Mouse (Mus musculus) gastrocnemius, postnatal 14 days (tissue): Measurements from ENCODE around the gene Gm9837. TPM values are rescaled to one million over a fixed set of nuclear protein-coding genes. Genes with fewer than 3 reads are reported as not detected.
A peak's percentile ranks its signal among the peaks of the same experiment; 100 is the strongest.

Source experiments
- DNase-seq: peaks from one replicate; pipeline ENCODE4 v3.0.0; 2021; ENCODE audit warnings: mixed read lengths
- intact Hi-C: fragments of 180-260 bp; cut with DNase I; formaldehyde crosslinking; loops from one replicate; pipeline ENCODE4 v1.15.1; 2025; ENCODE audit warnings: low total_unique reads
- total RNA-seq, 2 experiments: library from RNA; stranded (reverse); gene quantifications; 2 replicates each; pipeline ENCODE4 v1.2.3; 2021

Gene Gm9837
- total RNA-seq, 2 experiments from 2014 or later, result not detected

DNA sequence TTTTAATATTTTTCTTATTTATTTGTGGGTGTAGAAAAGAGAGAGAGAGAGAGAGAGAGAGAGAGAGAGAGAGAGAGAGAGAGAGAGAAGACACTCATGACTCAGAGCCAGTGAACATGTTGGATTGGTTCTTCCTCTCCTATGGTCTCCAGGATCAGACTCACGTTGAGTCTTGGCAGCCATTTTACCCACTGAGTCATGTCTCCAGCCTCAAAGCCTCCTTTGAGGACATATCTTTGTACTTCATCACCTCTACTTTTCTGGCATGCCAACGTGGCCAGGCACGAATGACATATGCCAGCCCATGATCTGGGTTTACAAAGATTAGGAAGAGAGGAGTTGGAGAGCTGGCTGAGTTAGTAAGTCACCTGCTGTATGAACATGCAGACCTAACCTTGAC, 10.1 kb downstream of the Gm9837 start:
- intact Hi-C loops, result no loop called here
- no peak for DNase-seq

- intact Hi-C loops, result no loop called here
Measured at GRCm38 (mm10) chr11:53458996-53459395, 11.3 kb downstream of the Gm9837 start.

GRCm38 (mm10) chr11:53457372-53457954, 12.8 kb downstream of the Gm9837 start:
- DNase-seq, result no peak
- intact Hi-C loops, result no loop called here

More at GRCm38 (mm10) chr11:53458996-53459395, 11.3 kb downstream of the Gm9837 start:
- DNase-seq, result no peak

DNA sequence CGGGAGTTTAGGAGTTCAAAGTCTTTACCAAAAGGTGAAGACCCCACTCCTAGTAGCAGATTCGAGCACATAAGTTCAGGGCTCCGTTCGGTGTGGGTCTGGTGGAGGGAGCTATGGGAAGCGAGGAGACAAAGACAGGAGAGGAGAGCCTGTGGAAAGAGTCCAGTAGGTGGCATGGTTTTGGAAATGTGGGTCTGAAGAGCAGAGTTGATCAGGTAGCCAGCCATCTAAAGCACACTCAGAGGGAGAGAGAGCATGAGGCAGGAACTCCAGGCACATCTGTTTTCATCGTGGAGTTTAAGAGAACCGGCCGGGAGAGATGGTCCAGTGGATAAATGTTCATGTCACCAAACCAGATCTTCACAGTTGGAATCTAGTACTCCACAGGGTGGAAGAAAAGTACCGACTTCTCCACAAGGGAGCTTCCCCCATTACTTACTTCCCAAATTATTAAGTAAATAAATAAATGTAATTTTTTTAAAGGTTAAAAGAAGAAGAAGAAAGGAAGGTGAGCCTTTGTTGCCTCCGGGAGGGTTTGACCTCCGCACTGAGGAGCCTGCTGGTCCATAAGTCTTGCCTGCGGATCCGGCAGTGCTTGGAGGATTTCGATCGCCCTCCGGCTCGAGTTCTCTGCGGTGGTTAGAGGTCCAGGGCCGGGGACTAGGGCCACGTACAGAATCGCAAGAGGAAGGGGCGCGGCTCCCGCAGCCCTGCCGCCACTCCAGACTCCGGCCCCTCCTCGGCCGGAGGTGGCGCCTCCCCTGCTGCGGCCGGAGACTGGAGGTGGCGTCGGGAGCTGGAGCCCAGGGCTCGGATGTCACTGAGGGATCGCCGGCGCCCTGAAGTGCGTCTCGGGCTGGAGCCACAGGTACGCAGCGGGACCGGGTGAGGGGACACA, 13.6 kb downstream of the Gm9837 start, which contains the start of the genes Gm10447 and Shroom1:
Gm10447 (minus strand) TSS at position 637 of the 898 bp plus-strand sequence.
Shroom1 (plus strand) TSS at position 732 of the 898 bp plus-strand sequence.
- DNase-seq, result peak; percentile 59
- intact Hi-C loops, result no loop called here

DNA sequence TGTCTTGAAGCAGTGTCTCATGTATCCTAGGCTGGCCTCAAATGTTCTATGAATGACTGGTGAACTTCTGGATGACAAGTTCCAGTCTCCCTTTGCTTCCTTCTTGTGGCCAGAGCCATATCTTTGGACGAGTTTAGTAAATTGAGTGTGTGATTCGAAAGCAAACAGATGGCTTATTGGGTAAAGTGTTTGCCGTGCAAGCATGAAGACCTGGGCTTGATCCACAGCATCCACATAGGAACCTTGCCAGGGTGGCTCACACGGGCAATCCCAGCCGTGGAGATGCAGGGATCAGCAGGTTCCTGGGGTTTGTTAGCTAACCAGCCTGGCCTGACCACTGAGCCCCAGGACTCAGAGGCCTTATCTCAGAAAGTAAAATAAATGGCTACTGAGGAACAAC, 17.2 kb downstream of the Gm9837 start:
- intact Hi-C loops, result no loop called here
- DNase-seq, result no peak

DNA sequence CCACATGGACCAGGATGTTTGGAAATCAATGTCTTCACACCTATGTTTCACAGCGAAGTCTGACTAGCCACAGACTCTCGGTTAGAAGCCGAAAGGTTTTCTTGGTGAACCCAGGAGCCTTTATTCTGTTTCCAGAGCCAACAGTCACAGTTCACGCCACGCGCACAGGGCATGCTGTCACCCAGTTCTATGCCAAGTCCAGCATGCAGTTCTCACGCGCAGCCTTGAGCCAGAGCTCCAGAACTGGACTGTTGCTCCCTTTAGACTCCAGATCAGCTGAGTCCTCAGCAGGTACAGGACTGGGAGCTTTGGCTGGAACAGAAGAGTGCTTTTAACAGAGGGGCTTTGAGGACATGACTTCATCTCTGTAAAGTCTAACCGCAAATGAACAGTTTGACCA, 17.9 kb downstream of the Gm9837 start:
- intact Hi-C loops, result no loop called here
- no peak for DNase-seq

DNA sequence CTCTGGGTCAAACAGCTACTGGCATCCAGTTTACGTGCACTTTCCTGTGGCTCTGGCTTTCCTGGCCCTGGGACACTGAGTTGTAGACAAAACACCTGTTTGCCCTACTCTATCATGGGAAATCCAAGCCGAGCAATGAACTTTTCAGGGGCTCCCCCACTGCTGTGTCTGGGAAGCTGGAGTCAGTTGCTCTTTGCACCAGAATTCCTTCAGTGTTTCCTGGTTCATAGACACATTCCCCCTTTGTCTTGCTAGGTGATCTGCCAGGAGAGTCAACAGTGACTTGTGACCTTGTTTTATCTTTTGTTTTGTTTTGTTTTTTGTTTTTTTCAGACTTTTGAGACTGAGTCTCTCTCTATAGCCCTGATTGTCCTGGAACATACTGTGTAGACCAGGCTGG, 18.9 kb downstream of the Gm9837 start:
- DNase-seq, result no peak
- intact Hi-C loops, result no loop called here

DNA sequence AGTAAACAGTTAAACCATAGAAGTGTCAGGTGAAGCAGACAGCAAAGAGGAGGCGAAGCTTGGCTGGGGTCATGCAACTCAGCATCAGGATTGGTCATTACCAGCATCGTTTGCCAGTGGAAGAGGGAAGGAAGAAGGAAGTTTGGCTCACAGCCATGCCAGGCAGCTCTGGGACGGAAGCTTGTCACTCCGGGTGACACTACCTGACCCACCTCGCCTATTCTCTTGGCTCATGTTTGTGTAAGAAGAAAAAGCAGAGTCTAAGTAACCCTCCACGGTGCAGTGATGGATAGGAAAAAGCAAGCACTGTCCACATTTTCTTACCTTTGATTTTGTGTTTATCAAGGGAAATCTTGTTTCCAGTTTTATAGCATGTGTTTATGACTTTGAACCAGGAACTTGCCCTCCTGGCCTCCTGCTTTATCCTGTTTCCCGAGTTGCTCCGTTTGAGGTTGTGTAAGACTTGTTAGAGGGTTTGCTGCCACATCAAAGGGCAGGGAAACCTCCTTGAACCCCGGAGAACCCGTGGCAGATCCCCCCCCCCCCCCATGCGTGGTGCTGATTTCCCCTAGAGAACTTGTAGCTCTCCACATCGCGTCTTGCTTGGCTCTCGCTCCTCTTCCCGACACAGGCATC, 20.1 kb downstream of the Gm9837 start:
- intact Hi-C loops, result no loop called here
- DNase-seq, result no peak

DNA sequence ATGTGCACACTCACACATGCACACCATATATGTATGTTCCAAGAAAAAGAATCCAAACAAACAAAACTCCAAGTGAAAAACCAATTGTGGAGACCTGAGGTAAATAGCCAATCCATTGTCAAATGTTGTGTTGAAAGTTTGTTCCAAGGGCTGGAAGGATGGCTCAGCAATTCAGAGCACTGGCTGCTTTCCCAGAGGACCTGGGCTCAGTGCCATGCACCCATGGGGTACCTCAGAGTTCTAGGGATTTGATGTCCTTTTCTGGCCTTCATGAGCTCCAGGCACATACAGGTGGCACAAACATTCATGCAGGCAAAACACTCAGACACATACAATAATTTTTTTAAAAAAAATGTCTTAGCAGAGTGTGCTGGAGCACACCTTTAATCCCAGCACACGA, 21.8 kb downstream of the Gm9837 start:
- peak; percentile 25 for DNase-seq
- intact Hi-C loops, result no loop called here

DNA sequence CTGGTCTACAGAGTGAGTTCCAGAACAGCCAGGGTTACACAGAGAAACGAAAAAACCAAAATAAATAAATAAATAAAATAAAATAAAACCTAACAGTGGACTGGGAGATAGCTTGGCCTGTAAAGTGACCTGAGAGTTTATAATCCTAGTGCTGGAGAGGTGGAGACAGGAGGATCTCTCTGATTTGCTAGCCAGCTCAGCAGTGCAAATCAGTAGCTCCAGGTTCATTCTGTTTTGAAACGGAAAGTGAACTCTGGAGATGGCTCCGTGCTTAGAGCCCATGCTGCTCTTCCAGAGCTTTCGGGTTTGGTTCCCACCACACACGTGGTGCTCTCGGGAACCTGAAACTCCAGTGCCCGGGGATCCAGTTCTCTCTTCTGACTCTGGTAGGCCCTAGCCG, 22.3 kb downstream of the Gm9837 start:
- no peak for DNase-seq
- intact Hi-C loops, result no loop called here

GRCm38 (mm10) chr11:53446183-53446582, 24.1 kb downstream of the Gm9837 start:
- intact Hi-C loops, result no loop called here
- no peak for DNase-seq

GRCm38 (mm10) chr11:53445562-53445961, 24.7 kb downstream of the Gm9837 start:
- intact Hi-C loops, result no loop called here

DNA sequence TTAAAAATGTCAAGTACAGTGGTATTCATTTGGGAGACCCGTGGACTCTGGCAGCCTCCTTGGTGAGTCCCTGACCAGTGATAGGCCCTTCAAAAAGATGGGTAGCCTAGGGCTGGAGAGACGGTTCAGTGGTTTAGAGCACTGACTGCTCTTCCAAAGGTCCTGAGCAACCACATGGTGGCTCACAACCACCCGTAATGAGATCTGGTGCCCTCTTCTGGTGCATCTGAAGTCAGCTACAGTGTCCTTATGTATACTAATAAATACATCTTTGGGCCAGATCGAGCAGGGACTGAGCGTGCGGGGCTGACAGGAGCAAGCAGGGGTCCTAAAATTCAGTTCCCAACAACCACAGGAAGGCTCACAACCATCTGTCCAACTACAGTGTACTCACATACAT, 26.4 kb downstream of the Gm9837 start:
- DNase-seq, result no peak

More at GRCm38 (mm10) chr11:53445562-53445961, 24.7 kb downstream of the Gm9837 start:
- no peak for DNase-seq

GRCm38 (mm10) chr11:53441921-53442320, 28.4 kb downstream of the Gm9837 start:
- intact Hi-C loops, result no loop called here
- no peak for DNase-seq

More for the DNA sequence above, 26.4 kb downstream of the Gm9837 start:
- intact Hi-C loops, result no loop called here

DNA sequence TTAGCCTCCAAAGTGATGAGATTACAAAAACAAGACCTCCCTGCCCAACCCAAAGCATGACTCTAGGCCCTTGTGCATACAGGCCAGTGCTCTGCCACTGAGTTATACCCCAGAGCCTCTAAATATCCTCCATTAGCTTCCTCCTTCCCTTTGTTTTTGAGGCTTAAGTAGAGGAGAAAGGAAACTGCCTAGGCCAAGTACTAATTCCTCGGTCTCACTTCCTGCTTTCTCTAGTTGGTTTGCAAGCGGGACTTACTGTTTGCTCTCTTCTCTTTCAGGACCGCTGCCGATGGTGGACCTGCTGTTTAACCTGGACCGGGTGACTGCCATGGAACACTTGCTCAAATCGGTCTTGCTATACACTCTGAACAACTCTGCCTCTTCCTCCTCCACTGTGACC, 33.9 kb downstream of the Gm9837 start:
- DNase-seq, result no peak
- intact Hi-C loops, result no loop called here

DNA sequence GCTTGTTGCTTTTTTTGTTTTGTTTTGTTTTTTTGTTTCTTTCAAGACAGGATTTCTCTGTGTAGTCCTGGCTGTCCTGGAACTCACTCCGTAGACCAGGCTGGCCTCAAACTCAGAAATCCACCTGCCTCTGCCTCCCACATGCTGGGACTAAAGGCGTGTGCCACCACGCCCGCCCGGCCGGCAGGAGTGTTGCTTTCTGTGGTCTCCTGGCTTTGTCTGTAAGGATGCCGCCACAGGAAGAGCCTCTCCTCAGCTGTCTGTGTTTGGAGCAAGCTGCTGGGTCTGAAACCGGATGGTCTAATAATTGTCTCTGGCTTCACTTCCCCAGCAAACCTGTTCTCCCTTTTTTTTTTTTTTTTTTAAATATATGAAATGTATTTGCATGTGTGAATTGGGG, 34.8 kb downstream of the Gm9837 start:
- intact Hi-C loops, result no loop called here
- DNase-seq, result no peak

GRCm38 (mm10) chr11:53433057-53433456, 37.2 kb downstream of the Gm9837 start:
- DNase-seq, result no peak
- intact Hi-C loops, result no loop called here

- intact Hi-C loops, result no loop called here
- DNase-seq, result no peak
Measured at GRCm38 (mm10) chr11:53431347-53432056, 38.8 kb downstream of the Gm9837 start.

- intact Hi-C loops, result no loop called here
- DNase-seq, result peak; percentile 97
Measured at GRCm38 (mm10) chr11:53430670-53431346, 39.5 kb downstream of the Gm9837 start, which contains the start of the genes Uqcrq and Gdf9. Uqcrq (minus strand) TSS chr11:53430831. Gdf9 (plus strand) TSS chr11:53431023.
